Mouse (Mus musculus) hindbrain, embryonic 11.5 days (tissue): ENCODE measurements around the gene Habp4. TPM values are rescaled to one million over a fixed set of nuclear protein-coding genes. Genes with fewer than 3 reads are reported as not detected.

Experiments
- ATAC-seq: fragments of 200-750 bp; cut with Nextera tagmentation; 2 replicates; pipeline ENCODE4 v1.8.0; 2017; ENCODE audit warnings: mild to moderate bottlenecking, moderate TSS enrichment, moderate library complexity; ENCODE audit not compliant: low FRiP score
- DNase-seq: peaks from one replicate; pipeline ENCODE4 v3.0.0-alpha.2; 2015; ENCODE audit warnings: low spot score
- H3K27ac ChIP-seq: fragments of 300-500 bp; sonication (generic); 2 replicates; pipeline ENCODE4 v1.5.1; 2014; ENCODE audit warnings: mild to moderate bottlenecking, low read depth, low read length
- H3K27me3 ChIP-seq: fragments of 300-500 bp; sonication (generic); 2 replicates; pipeline ENCODE4 v1.6.1; 2014; ENCODE audit warnings: mild to moderate bottlenecking, low read length, moderate library complexity, mixed read lengths; ENCODE audit not compliant: control insufficient read depth, insufficient read depth
- H3K36me3 ChIP-seq: fragments of 300-500 bp; sonication (generic); 2 replicates; pipeline ENCODE4 v1.6.1; 2014; ENCODE audit warnings: mild to moderate bottlenecking, low read length, moderate library complexity, mixed read lengths; ENCODE audit not compliant: control insufficient read depth, insufficient read depth
- H3K4me1 ChIP-seq: fragments of 300-500 bp; sonication (generic); replicated peaks from 2 replicates; pipeline ENCODE4 v1.6.1; 2014; ENCODE audit warnings: low read length, mixed read lengths; ENCODE audit not compliant: control insufficient read depth, insufficient read depth
- H3K4me2 ChIP-seq: fragments of 300-500 bp; sonication (generic); replicated peaks from 2 replicates; pipeline ENCODE4 v1.6.1; 2014; ENCODE audit warnings: mild to moderate bottlenecking, low read depth, low read length
- H3K4me3 ChIP-seq: fragments of 300-500 bp; sonication (generic); 2 replicates; pipeline ENCODE4 v1.5.1; 2014; ENCODE audit warnings: low read depth, low read length
- H3K9ac ChIP-seq: fragments of 300-500 bp; sonication (generic); 2 replicates; pipeline ENCODE4 v1.6.1; 2014; ENCODE audit warnings: low read depth, low read length
- H3K9me3 ChIP-seq: fragments of 300-500 bp; sonication (generic); 2 replicates; pipeline ENCODE4 v1.6.1; 2016; ENCODE audit warnings: low read length; ENCODE audit not compliant: control insufficient read depth
- WGBS: fragments of 180-500 bp; shearing (Covaris S2); extraction: QIAGEN DNeasy Blood & Tissue Kit; methylation state at CpG from one replicate; pipeline ENCODE4 v1.1.7; 2014; 5-methylcytosine and 5-hydroxymethylcytosine counted together
- polyA plus RNA-seq: library from polyadenylated mRNA; unstranded; fragments of >200 nt; fragmentation: Nextera tagmentation; extraction: Ambion mirVana; gene quantifications from 2 replicates; pipeline ENCODE4 v1.2.1, GENCODE M21; 2014

The Habp4 gene
- polyA plus RNA-seq, result 30.3 and 31.0 TPM in 2 replicates

- H3K27me3 ChIP-seq, result no peaks in the 10 kb centered on the region; the same call in 1 of the 2 replicates
- H3K4me1 ChIP-seq, result 0 out of 2 replicates have a peak, but pooled peaks cover 2% of the 10 kb centered on the region
- no peaks in the 10 kb centered on the region for H3K36me3 ChIP-seq
- peak within 1 kb of the TSS; percentile 77 for H3K9ac ChIP-seq
- peak; percentile 99 for DNase-seq
- peak within 1 kb of the TSS; percentile 84 for H3K4me3 ChIP-seq
- peak within 1 kb of the TSS; percentile 98 for H3K4me2 ChIP-seq
- H3K9me3 ChIP-seq, result 0 out of 2 replicates have a peak, but pooled peaks cover under 1% of the 10 kb centered on the region
- peak; percentile 98 for ATAC-seq
- WGBS, result under 1% methylated on average over 30 of the region's 31 CpGs
- H3K27ac ChIP-seq, result peak within 1 kb of the TSS; percentile 80
Measured at GRCm38 (mm10) chr13:64161548-64161915, at the start of gene Habp4. Gene Habp4, plus strand, starts transcription at chr13:64161824.

- Histone ChIP-seq H3K9ac (no peak overlapping the region), H3K27me3 (no peaks in the 10 kb centered on the region), H3K4me3 (no peak overlapping the region), H3K4me1 (no peaks in the 10 kb centered on the region), H3K4me2 (no peak overlapping the region), H3K9me3 (no peaks in the 10 kb centered on the region), H3K36me3 (no peaks in the 10 kb centered on the region), H3K27ac (no peak overlapping the region)
- WGBS, result 64% methylated on average over 2 of the region's 2 CpGs
- DNase-seq (no peak), ATAC-seq (no peak)
Measured at GRCm38 (mm10) chr13:64117442-64117841, 44.2 kb upstream of the Habp4 start.

GRCm38 (mm10) chr13:64120760-64121159 is 40.9 kb upstream of the Habp4 start:
- ATAC-seq (no peak), DNase-seq (no peak)
- no peaks in the 10 kb centered on the region for H3K9me3 ChIP-seq
- no peak overlapping the region for H3K9ac ChIP-seq
- H3K4me2 ChIP-seq, result no peak overlapping the region
- WGBS, result 61% methylated on average over 4 of the region's 4 CpGs
- no peaks in the 10 kb centered on the region for H3K27me3 ChIP-seq
- H3K36me3 ChIP-seq, result no peaks in the 10 kb centered on the region
- H3K4me3 ChIP-seq, result no peak overlapping the region
- H3K4me1 ChIP-seq, result no peaks in the 10 kb centered on the region
- H3K27ac ChIP-seq, result no peak overlapping the region

- H3K27ac ChIP-seq, result no peak overlapping the region
- 28% methylated on average over 6 of the region's 6 CpGs for WGBS
Measured at GRCm38 (mm10) chr13:64123491-64124188, 38.0 kb upstream of the Habp4 start.

GRCm38 (mm10) chr13:64124886-64125285 is 36.7 kb upstream of the Habp4 start:
- Histone ChIP-seq H3K4me1 (0 out of 2 replicates have a peak, but pooled peaks cover 2% of the 10 kb centered on the region), H3K9me3 (no peaks in the 10 kb centered on the region), H3K27me3 (no peaks in the 10 kb centered on the region), H3K9ac (no peak overlapping the region), H3K4me2 (no peak overlapping the region), H3K27ac (no peak overlapping the region), H3K36me3 (no peaks in the 10 kb centered on the region), H3K4me3 (no peak overlapping the region)
- no peak for DNase-seq
- WGBS, result 87% methylated on average over 6 of the region's 6 CpGs
- no peak for ATAC-seq

More at GRCm38 (mm10) chr13:64123491-64124188, 38.0 kb upstream of the Habp4 start:
- ATAC-seq (no peak), DNase-seq (no peak)
- Histone ChIP-seq H3K9ac (no peak overlapping the region), H3K4me3 (no peak overlapping the region), H3K9me3 (no peaks in the 10 kb centered on the region), H3K4me2 (no peak overlapping the region), H3K36me3 (no peaks in the 10 kb centered on the region), H3K27me3 (no peaks in the 10 kb centered on the region), H3K4me1 (no peaks in the 10 kb centered on the region)

GRCm38 (mm10) chr13:64126316-64126715 is 35.3 kb upstream of the Habp4 start:
- Histone ChIP-seq H3K9ac (no peak overlapping the region), H3K27ac (no peak overlapping the region), H3K27me3 (no peaks in the 10 kb centered on the region), H3K4me3 (no peak overlapping the region), H3K9me3 (no peaks in the 10 kb centered on the region), H3K36me3 (no peaks in the 10 kb centered on the region), H3K4me2 (no peak overlapping the region), H3K4me1 (0 out of 2 replicates have a peak, but pooled peaks cover 2% of the 10 kb centered on the region)
- ATAC-seq (no peak), DNase-seq (no peak)
- WGBS, result 64% methylated on average over 4 of the region's 4 CpGs

GRCm38 (mm10) chr13:64128858-64129615 is 32.6 kb upstream of the Habp4 start, which contains the start of gene Slc35d2:
Gene Slc35d2, minus strand, starts transcription at chr13:64129368.
- Histone ChIP-seq H3K27me3 (no peaks in the 10 kb centered on the region), H3K36me3 (no peaks in the 10 kb centered on the region), H3K4me2 (peak within 1 kb of the TSS; percentile 80), H3K4me3 (peak within 1 kb of the TSS; percentile 49), H3K4me1 (0 out of 2 replicates have a peak, but pooled peaks cover 2% of the 10 kb centered on the region), H3K27ac (no peak within 1 kb of the TSS), H3K9ac (peak within 1 kb of the TSS; percentile 56), H3K9me3 (no peaks in the 10 kb centered on the region)
- 10% methylated on average over 37 of the region's 44 CpGs for WGBS
- DNase-seq, result peak; percentile 56
- ATAC-seq, result peak; percentile 80

GRCm38 (mm10) chr13:64129616-64130375 is 31.8 kb upstream of the Habp4 start:
- 0 out of 2 replicates have a peak, but pooled peaks cover 2% of the 10 kb centered on the region for H3K4me1 ChIP-seq
- 45% methylated on average over 15 of the region's 15 CpGs for WGBS

More at GRCm38 (mm10) chr13:64129616-64130375, 31.8 kb upstream of the Habp4 start:
- H3K9ac ChIP-seq, result peak overlapping the region; percentile 56
- H3K36me3 ChIP-seq, result no peaks in the 10 kb centered on the region
- no peak overlapping the region for H3K27ac ChIP-seq
- peak overlapping the region; percentile 49 for H3K4me3 ChIP-seq
- ATAC-seq (peak; percentile 73; the same call in 1 of the 2 replicates), DNase-seq (peak; percentile 55)
- no peaks in the 10 kb centered on the region for H3K27me3 ChIP-seq
- H3K4me2 ChIP-seq, result peak overlapping the region; percentile 80
- H3K9me3 ChIP-seq, result no peaks in the 10 kb centered on the region
